Mouse (Mus musculus) thymus, adult 2 months (tissue): ENCODE measurements around the gene Jag2. TPM values are rescaled to one million over a fixed set of nuclear protein-coding genes. Genes with fewer than 3 reads are reported as not detected.

Experiments
- DNase-seq: peaks from one replicate; pipeline ENCODE4 v3.0.0; 2021
- H3K27ac ChIP-seq: fragments of 200-500 bp; 2 replicates; pipeline ENCODE4 v1.5.1; 2012; ENCODE audit warnings: low read length, control low read depth; ENCODE audit not compliant: control insufficient read depth, insufficient read depth
- H3K27me3 ChIP-seq: fragments of 200-500 bp; 2 replicates; pipeline ENCODE4 v1.6.1; 2012; ENCODE audit warnings: mild to moderate bottlenecking, low read length, moderate library complexity, mixed read lengths; ENCODE audit not compliant: control insufficient read depth, insufficient read depth
- H3K36me3 ChIP-seq: fragments of 200-500 bp; 2 replicates; pipeline ENCODE4 v1.6.1; 2012; ENCODE audit warnings: mild to moderate bottlenecking, low read length, moderate library complexity; ENCODE audit not compliant: control insufficient read depth, insufficient read depth
- H3K4me1 ChIP-seq: fragments of 200-500 bp; replicated peaks from 2 replicates; pipeline ENCODE4 v1.6.1; 2012; ENCODE audit warnings: low read length; ENCODE audit not compliant: control insufficient read depth, insufficient read depth
- H3K4me3 ChIP-seq: fragments of 200-500 bp; 2 replicates; pipeline ENCODE4 v1.5.1; 2012; ENCODE audit warnings: mild to moderate bottlenecking, low read length, control low read depth, moderate library complexity; ENCODE audit not compliant: control insufficient read depth, insufficient read depth
- CTCF ChIP-seq: fragments of 200-500 bp; IDR thresholded peaks from 2 replicates; pipeline ENCODE4 v1.5.1; 2012; ENCODE audit warnings: mild to moderate bottlenecking, control low read depth, low read length, moderate library complexity, borderline replicate concordance; ENCODE audit not compliant: control insufficient read depth, poor library complexity, insufficient read depth; ENCODE audit errors: extremely low read depth
- POLR2A ChIP-seq: fragments of 200-500 bp; IDR thresholded peaks from 2 replicates; pipeline ENCODE4 v1.6.1; 2012; ENCODE audit warnings: mild to moderate bottlenecking, low read length, control low read depth, moderate library complexity; ENCODE audit not compliant: control insufficient read depth, poor library complexity, insufficient read depth; ENCODE audit errors: extremely low read depth
- WGBS: fragments of 180-500 bp; shearing (Covaris S2); methylation state at CpG from one replicate; pipeline ENCODE4 v1.1.7; 2018; 5-methylcytosine and 5-hydroxymethylcytosine counted together
- polyA plus RNA-seq: library from polyadenylated mRNA; depleted of rRNA; stranded (reverse); fragments of >200 nt; gene quantifications from 2 replicates; pipeline ENCODE4 v1.2.3, GENCODE M21; 2012; rRNA removed

Gene Jag2
- polyA plus RNA-seq, 1 experiment: 61.5 TPM

DNA sequence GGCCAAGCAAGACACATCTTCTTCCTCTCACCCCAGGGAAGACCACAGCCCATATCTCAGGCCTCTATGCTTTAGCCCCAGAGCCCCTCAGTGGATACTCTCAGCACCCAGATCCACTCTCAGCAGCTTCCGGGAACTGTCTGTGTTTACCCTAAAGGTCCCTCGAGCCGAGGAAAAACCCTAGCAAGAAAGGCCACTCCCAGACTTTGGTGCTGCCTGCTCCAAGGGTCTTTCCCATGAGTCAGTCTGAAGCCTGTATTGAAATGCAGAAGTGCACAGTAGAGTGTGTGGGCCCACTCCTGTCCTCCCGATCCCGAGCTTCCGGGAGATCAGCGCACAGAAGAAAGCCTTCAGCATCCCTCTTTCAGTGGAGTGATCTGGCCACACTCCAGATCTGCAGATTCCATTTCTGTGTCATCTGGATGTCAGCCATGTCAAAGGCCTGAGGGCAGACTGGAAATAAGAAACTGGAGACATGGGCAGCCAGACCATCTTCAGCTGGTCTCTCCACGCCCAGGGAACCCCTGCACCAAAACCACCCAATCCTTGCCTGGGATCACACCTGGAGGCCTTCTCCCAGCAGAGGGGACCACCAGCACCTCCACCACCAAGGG lies 63.0 kb downstream of the Jag2 start:
- no peak overlapping the region for H3K4me3 ChIP-seq
- H3K4me1 ChIP-seq: peaks cover 60% of the 10 kb centered on the region
- H3K36me3 ChIP-seq: no peaks in the 10 kb centered on the region
- TF ChIP-seq CTCF (no peak), POLR2A (no peak)
- WGBS: 88% methylated on average over 8 of the region's 8 CpGs
- no peak overlapping the region for H3K27ac ChIP-seq
- H3K27me3 ChIP-seq: no peaks in the 10 kb centered on the region
- no peak for DNase-seq

DNA sequence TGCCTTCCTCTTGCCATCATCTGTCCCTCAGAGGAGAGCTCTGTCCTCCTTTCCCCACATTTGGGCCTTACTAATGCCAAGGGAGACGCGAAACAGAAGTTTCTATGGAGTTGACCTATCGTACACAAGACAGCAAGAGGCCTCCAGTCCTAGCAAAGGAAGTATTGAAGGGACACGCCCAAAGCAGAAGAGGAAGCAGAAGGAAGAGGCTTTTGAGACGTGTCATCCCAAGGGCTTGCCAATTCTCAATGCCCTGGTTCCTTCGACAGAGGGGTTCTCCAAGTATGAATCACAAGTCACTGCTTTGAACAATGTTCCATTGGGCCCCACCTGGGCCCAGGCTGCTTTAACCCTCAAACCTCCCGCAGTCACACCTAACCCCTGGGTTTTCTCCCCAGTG lies 64.8 kb downstream of the Jag2 start:
- Histone ChIP-seq H3K27ac (no peak overlapping the region), H3K4me1 (peaks cover 55% of the 10 kb centered on the region), H3K27me3 (no peaks in the 10 kb centered on the region), H3K36me3 (no peaks in the 10 kb centered on the region), H3K4me3 (no peak overlapping the region)
- WGBS: 83% methylated on average over 7 of the region's 7 CpGs
- TF ChIP-seq CTCF (no peak), POLR2A (no peak)
- no peak for DNase-seq

DNA sequence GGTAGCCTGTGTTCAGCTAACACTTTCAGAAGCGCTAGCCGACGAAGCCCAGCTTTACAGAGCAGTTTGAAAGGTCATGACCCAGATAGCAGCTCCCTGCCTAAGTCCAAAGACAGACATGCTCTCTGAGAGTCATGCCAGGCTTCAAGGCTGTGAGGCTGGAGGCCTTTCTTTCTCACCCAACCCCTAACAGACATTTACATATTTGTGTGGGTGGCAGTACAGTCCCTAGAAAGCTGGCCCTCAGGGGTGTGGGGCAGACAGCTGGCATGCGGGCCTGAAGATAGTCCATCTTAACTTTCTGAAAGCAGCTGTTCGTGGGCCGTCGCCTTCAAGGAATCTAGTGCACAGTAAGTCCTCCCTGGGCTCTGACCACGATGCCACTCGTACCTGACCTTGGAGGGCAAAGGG lies 67.7 kb downstream of the Jag2 start:
- 74% methylated on average over 9 of the region's 9 CpGs for WGBS
- Histone ChIP-seq H3K4me1 (peaks cover 55% of the 10 kb centered on the region), H3K36me3 (no peaks in the 10 kb centered on the region; the same call in 1 of the 2 replicates), H3K27me3 (no peaks in the 10 kb centered on the region), H3K4me3 (no peak overlapping the region), H3K27ac (peak overlapping the region; percentile 4; the same call in 1 of the 2 replicates)
- DNase-seq: no peak
- TF ChIP-seq POLR2A: no peak
- no peak for TF ChIP-seq CTCF

DNA sequence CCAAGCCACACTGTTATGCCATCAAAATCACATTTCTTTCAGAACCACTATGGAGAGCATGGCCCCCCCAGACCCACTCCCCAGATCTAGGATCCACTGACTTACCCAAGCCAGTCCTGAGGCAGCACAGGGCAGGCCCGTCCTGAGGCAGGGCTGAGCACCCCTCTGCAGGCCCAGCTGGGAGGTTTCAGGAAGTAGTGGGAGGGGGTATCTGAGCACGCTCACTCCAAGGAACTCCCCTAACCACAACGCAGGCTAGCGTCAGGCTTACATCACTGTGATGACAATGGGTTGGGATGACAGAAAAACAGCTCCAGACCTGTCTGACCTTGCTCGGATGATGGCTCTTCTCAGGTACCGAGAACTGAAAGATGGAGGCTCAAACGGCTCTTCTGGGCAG lies 68.8 kb downstream of the Jag2 start:
- 7% methylated on average over 7 of the region's 7 CpGs for WGBS
- peaks cover 58% of the 10 kb centered on the region for H3K4me1 ChIP-seq
- peak; percentile 82 for DNase-seq

DNA sequence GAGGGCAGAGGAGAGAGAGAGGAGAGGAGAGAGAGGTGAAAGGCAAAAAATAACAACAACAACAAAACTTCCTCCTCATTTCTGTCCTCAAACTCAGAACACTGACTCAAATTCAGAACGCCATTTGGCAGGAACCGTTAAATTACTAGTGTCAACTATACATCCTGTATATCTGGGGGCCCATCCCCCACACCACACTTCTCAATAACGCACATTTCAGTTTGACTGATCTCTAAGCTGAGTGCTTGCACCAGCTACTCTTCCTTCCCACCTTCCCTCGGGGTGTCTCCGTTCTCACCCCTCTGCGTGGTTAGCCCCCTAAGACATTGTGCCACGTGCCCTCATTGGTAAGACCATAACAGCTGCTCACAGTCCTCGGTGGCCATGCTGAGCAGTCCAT lies 69.6 kb downstream of the Jag2 start:
- TF ChIP-seq CTCF (no peak), POLR2A (no peak)
- H3K27ac ChIP-seq: peak overlapping the region; percentile 90
- DNase-seq: peak; percentile 88

More for the DNA sequence above, 68.8 kb downstream of the Jag2 start:
- H3K27ac ChIP-seq: peak overlapping the region; percentile 90
- H3K27me3 ChIP-seq: no peaks in the 10 kb centered on the region
- H3K4me3 ChIP-seq: peak overlapping the region; percentile 54
- TF ChIP-seq POLR2A (peak; percentile 96), CTCF (no peak)
- H3K36me3 ChIP-seq: no peaks in the 10 kb centered on the region; the same call in 1 of the 2 replicates

DNA sequence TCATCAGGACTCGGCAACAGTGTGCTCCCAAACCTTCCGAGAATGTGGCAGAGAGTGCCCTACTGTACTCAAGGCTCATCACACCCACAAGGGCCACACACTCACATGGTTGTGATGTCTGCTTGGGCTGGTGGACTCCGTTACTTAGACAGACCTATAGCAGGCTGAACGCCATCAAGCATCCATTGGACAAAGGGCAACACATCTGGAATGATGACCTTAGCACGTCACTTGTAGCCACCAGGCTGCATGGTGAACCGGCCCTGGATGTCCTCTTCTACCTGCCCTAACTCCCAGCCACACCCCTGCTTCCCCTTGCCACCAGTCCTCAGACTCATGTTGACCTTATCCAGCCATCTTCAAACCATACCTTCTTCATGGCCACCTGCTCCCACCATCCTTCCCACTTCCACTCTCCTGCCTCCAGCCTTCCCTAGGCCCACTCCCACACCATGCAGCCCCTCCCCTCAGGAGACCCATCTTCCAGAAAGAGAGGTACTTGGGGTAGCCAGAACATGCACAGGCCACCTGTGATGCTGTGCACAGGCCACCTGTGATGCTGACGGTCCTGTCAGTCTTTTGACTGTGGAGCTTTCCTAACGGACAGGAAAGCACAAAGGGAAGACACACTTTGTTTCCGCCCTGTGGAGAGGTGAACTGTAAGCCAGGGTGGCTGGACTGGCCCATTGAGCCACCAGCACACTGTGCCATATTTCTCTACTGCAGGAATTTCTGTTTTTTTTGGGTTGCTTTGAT lies 70.8 kb downstream of the Jag2 start:
- peak overlapping the region; percentile 90 for H3K27ac ChIP-seq
- TF ChIP-seq CTCF (no peak), POLR2A (no peak)
- peak overlapping the region; percentile 54 for H3K4me3 ChIP-seq
- peaks cover 9% of the 10 kb centered on the region for H3K36me3 ChIP-seq
- no peaks in the 10 kb centered on the region for H3K27me3 ChIP-seq
- 60% methylated on average over 9 of the region's 9 CpGs for WGBS
- DNase-seq: no peak
- peaks cover 64% of the 10 kb centered on the region for H3K4me1 ChIP-seq

More for the DNA sequence above, 69.6 kb downstream of the Jag2 start:
- peaks cover 5% of the 10 kb centered on the region for H3K36me3 ChIP-seq
- peaks cover 59% of the 10 kb centered on the region for H3K4me1 ChIP-seq
- no peaks in the 10 kb centered on the region for H3K27me3 ChIP-seq
- peak overlapping the region; percentile 54 for H3K4me3 ChIP-seq
- WGBS: 3% methylated on average over 8 of the region's 8 CpGs

Other genes starting within 250 kb of the Jag2 start
- 21.1 and 22.8 TPM in 2 replicates for gene Cep170b, start 209.3 kb downstream of the Jag2 start, polyA plus RNA-seq
- 82.3 and 99.8 TPM in 2 replicates for gene Pld4, start 169.1 kb downstream of the Jag2 start, polyA plus RNA-seq
- gene Ahnak2, start 127.1 kb downstream of the Jag2 start, polyA plus RNA-seq: 3.3 and 4.0 TPM in 2 replicates
- gene Clba1, start 120.8 kb downstream of the Jag2 start, polyA plus RNA-seq: 2.8 and 2.9 TPM in 2 replicates
- 124 and 126 TPM in 2 replicates for gene Cdca4, start 100.4 kb downstream of the Jag2 start, polyA plus RNA-seq
- 256 and 265 TPM in 2 replicates for gene Gpr132, start 61.5 kb downstream of the Jag2 start, polyA plus RNA-seq
- gene Nudt14, start 12.3 kb upstream of the Jag2 start, polyA plus RNA-seq: 58.8 and 59.6 TPM in 2 replicates
- gene Btbd6, start 46.7 kb upstream of the Jag2 start, polyA plus RNA-seq: 69.7 and 87.6 TPM in 2 replicates
- 247 and 304 TPM in 2 replicates for gene Brf1, start 70.9 kb upstream of the Jag2 start, polyA plus RNA-seq
- gene Pacs2, start 84.7 kb upstream of the Jag2 start, polyA plus RNA-seq: 60.3 and 66.6 TPM in 2 replicates
- gene Tex22, start 144.7 kb upstream of the Jag2 start, polyA plus RNA-seq: 0.31 and 0.66 TPM in 2 replicates
- gene Mta1, start 168.5 kb upstream of the Jag2 start, polyA plus RNA-seq: 163 and 208 TPM in 2 replicates
- 95.9 and 282 TPM in 2 replicates for gene Crip2, start 210.5 kb upstream of the Jag2 start, polyA plus RNA-seq
- gene Crip1, start 216.5 kb upstream of the Jag2 start, polyA plus RNA-seq: 904 and 1,218 TPM in 2 replicates
- 96.2 and 125 TPM in 2 replicates for gene Tedc1, start 226.6 kb upstream of the Jag2 start, polyA plus RNA-seq